Mouse (Mus musculus): ENCODE measurements at regions not wholly inside any gene's neighbourhood (a gene's known extent, or its start where the extent isn't known, plus 50 kb on each side); places are given as distances from the start of the nearest gene placed in this dataset.

DNA sequence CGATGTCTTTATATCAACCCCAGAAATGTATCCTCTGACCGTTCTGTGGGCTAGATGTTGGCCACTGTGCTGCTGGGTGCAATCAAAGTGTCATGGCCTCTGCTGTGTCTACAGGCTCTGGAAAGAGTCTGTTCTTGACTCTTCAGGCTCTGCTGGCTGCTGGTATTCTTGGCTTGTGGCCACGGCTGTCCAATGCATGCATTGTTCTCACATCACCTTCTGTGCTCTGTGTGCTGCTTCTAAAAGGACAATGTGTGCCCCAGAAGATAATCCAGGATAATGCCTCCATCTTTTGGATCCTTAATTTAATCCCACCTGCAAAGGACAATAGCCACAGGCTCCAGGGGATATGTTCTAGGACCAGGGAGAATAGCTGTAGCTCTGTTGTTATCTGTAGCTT, 77.5 kb upstream of the Dapl1 start:
- ChIA-PET POLR2A (interaction anchor here in 3 of 4 experiments (0.7 to 1.6 kb wide), 10 partner anchors 9 to 176 kb away, joined by 3 to 5 read pairs (median 4); no protein-coding TSS in a partner anchor), CTCF (interaction anchor here in 1 of 4 experiments (1.0 kb wide), 1 partner anchor 742 kb away, joined by 3 read pairs; no protein-coding TSS in a partner anchor)

- ChIA-PET CTCF (interaction anchor here in 2 of 4 experiments (0.7 to 1.0 kb wide), 2 partner anchors 31 to 742 kb away, joined by 3 read pairs; no protein-coding TSS in a partner anchor), POLR2A (interaction anchor here in 3 of 4 experiments (0.6 to 1.6 kb wide), 14 partner anchors 8 to 482 kb away, joined by 3 to 9 read pairs (median 3); partner anchors contain the start of genes Ccdc148 (in 1 of the 3) and Pkp4 (in 1 of the 3))
Measured at GRCm38 (mm10) chr2:59407512-59407988, 76.9 kb upstream of the Dapl1 start.

DNA sequence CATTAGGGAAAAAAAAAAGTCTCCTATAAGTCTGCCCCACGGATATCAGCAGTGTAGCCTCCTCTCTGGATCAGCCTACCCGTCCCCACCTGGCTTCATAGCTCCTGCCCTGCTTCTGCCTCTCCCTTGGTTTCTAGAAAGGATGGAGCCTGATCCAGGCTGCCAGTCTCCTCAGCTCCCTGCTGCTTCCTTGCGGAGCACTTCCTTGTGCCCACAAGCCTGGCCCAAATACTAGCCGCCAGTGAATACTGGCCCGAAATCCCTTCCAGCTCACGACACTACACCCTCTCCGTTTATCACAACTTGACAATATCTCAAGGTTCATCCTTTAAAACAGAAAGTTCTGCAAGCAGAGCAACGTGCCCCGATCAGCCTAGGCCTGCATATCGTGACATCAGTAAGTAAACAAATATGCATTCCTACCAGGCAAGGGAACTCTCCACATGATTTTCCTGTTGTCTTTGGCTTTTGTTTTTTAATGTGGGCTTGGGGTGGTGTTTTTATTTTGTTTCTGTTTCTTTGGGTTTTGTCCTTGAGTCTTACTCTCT, 76.3 kb upstream of the Dapl1 start:
- CTCF ChIA-PET: interaction anchor here in 3 of 4 experiments (0.7 to 1.0 kb wide), 3 partner anchors 13 to 743 kb away, joined by 3 read pairs; no protein-coding TSS in a partner anchor
- POLR2A ChIA-PET: interaction anchor here in 3 of 4 experiments (0.9 to 1.6 kb wide), 14 partner anchors 8 to 248 kb away, joined by 3 to 9 read pairs (median 3); partner anchors contain the start of genes Ccdc148 (in 1 of the 3) and Pkp4 (in 1 of the 3)

- CTCF ChIA-PET: no interaction called here
- POLR2A ChIA-PET: interaction anchor here in 1 of 4 experiments (0.6 kb wide), 2 partner anchors 10 to 55 kb away, joined by 3 read pairs; no protein-coding TSS in a partner anchor
Measured at GRCm38 (mm10) chr2:59414612-59415011, 69.8 kb upstream of the Dapl1 start.

DNA sequence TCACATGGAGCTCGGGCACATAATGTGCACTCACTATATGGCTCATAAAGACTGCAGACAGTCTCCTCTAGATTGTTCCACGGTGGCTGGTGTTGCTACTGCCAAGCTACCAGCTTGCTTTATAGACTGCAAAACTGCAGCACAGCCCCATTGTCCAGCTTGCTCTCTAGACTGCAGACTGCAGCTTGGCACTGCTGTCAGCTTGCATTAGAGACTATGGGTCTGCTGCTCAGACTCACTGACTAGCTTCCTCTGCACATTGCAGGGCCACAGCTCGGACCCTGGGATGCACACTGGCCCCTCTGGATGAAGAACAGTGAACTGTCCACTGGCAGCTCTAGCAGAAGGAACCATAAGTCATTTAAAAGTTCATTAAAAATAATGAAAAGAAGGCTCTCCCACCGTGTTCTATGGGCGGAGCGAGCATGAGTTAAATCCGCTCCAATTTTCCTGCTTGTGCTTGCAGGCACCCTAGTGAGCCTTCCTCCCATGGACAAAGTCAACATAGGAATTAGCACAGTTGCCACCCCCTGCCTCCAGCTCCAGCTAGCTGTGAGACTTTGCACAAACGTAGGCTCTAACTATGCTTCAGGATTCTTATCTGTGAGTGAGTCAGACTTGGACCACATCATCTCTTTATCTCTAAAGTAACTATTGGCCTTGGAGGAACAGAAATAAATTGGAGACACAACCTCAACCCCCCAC, 67.8 kb upstream of the Dapl1 start:
- POLR2A ChIA-PET: interaction anchor here (0.6 to 1.1 kb wide), 5 partner anchors 9 to 647 kb away, joined by 3 read pairs; no protein-coding TSS in a partner anchor
- CTCF ChIA-PET: no interaction called here

DNA sequence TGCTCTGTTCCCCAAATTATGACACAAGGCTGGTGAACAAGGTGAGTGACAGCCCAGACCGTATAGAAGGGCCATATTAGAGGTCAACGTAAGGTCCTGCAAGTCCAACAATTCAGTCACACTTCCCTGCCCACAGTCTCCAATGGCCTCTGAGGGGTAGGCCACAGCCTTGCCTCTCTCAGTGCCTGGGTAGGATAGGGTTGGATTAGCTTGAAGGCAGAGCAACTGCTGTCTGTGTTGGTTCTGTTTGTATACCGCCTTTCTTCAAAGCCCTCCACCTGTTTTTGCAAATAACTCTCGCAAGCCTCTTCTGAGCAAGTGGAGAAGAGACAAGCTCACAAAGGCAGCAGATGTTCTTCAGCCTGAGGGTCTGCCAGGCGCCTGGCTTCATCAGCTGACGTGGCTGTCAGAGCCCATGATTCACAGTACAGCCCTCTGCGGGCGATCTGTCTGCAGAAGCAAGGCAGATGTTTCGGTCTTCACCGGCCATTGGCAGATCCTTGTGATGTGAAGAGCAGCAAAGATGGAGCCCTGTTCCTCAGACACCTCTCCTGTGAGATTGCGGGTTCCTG, 67.0 kb upstream of the Dapl1 start:
- ChIA-PET POLR2A (interaction anchor here in 1 of 4 experiments (0.6 kb wide), 1 partner anchor 143 kb away, joined by 3 read pairs; no protein-coding TSS in a partner anchor), CTCF (interaction anchor here in 1 of 4 experiments (0.6 kb wide), 2 partner anchors 13 to 40 kb away, joined by 5 to 6 read pairs; no protein-coding TSS in a partner anchor)

- CTCF ChIA-PET: interaction anchor here in 1 of 4 experiments (0.6 to 0.7 kb wide), 2 partner anchors 20 to 52 kb away, joined by 3 read pairs; no protein-coding TSS in a partner anchor
- POLR2A ChIA-PET: interaction anchor here in 3 of 4 experiments (0.5 to 1.2 kb wide), 4 partner anchors 17 to 233 kb away, joined by 3 read pairs; no protein-coding TSS in a partner anchor
Measured at GRCm38 (mm10) chr2:59420496-59420895, 64.0 kb upstream of the Dapl1 start.

DNA sequence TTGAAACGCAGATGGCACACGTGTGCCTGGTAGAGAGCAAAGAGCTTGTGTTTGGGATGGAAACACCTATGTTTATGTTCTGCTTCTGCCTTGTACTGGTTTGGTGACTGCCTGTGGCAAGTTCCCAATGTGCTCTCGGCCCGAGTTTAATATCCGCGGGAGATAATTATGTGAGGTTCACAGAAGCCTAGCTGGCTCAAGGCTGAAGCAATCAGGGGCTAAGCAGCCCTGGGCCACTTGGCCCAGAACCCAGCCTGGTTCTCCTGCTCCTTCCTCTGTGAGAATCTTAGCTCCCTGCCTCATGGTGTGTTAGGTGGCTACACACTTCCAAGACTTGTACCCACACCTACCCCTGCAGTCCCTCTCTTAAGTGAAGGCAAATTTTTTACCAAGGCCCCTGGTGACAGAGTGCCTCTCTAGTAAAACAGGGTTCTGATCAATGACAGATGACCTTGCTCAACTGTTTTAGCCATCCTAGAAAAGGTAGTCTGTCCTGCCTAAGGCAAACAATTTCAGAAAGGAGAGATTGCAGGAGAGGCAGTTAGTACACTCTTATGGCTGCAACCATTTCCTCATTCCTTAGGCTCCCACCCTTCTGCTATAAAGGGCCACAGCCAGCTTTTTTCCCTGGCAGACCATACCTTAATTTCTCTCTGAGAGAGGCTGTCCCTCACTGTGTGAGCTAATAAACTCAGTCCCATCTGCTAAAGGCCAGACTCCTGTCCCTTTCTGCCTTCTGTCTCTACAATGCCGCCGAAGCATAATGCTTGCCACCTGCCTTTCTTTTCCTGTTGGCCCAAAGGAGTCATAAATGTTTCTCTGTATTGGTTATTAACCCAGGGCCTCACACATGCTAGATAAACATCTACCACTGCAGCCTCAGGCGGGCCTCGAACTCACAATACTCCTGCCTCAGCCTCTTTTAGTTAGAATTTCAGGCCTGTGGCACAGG, 61.9 kb upstream of the Dapl1 start:
- CTCF ChIA-PET: no interaction called here
- POLR2A ChIA-PET: interaction anchor here in 2 of 4 experiments (1.0 to 1.5 kb wide), 5 partner anchors 11 to 39 kb away, joined by 3 to 4 read pairs (median 3); no protein-coding TSS in a partner anchor

- POLR2A ChIA-PET: interaction anchor here in 3 of 4 experiments (0.6 to 1.6 kb wide), 6 partner anchors 10 to 71 kb away, joined by 3 to 6 read pairs (median 4); no protein-coding TSS in a partner anchor
- CTCF ChIA-PET: interaction anchor here in 3 of 4 experiments (0.5 to 1.0 kb wide), 3 partner anchors 12 to 679 kb away, joined by 4 to 7 read pairs (median 4); no protein-coding TSS in a partner anchor
Measured at GRCm38 (mm10) chr2:59424205-59424604, 60.2 kb upstream of the Dapl1 start.

DNA sequence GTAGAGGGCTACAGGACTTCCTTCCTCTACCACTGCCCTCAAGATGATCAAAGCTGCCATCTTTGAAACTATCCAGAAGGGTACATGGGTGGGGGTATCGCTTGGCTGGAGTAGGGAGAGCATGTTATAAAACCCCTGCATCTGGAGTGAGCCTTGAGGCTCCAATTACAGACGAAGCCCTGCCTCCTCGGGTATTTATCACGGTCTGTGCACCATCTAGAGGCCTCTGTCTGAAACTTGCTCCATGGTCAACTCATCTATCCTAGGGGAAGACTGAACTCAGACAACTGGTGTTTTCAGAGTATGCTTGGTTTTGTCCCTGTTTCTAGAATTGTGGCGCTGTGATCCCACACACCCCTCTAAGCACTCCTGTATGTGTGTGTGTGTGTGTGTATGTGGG, 59.7 kb upstream of the Dapl1 start:
- POLR2A ChIA-PET: interaction anchor here in 3 of 4 experiments (0.6 to 1.6 kb wide), 8 partner anchors 10 to 71 kb away, joined by 3 to 6 read pairs (median 4); no protein-coding TSS in a partner anchor
- CTCF ChIA-PET: interaction anchor here in 3 of 4 experiments (0.6 to 1.3 kb wide), 9 partner anchors 13 to 744 kb away, joined by 3 to 7 read pairs (median 4); no protein-coding TSS in a partner anchor

DNA sequence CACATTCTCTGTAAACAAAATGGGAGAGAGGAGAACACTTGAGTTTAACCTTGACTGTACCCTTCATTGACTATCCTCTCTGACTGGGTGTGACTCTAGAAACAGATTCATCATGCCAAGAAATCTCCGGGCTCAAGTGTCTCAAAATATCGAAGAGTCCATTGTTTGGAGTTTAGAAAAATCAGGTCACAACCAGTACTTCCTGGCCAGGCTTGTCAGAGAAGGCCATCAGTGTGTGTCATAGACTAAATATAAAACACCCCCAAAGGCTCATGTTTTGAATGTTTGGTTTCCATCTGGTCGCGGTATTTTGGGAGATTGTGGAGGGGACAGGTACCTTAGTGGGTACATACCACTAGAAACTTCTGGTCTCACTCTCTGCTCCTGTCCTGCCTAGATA, 58.6 kb upstream of the Dapl1 start:
- ChIA-PET CTCF (interaction anchor here in 3 of 4 experiments (0.6 to 1.3 kb wide), 3 partner anchors 13 to 560 kb away, joined by 3 to 7 read pairs (median 5); no protein-coding TSS in a partner anchor), POLR2A (interaction anchor here in 1 of 4 experiments (1.2 kb wide), 1 partner anchor 68 kb away, joined by 4 read pairs; no protein-coding TSS in a partner anchor)

- ChIA-PET POLR2A (interaction anchor here in 1 of 4 experiments (0.6 kb wide), 1 partner anchor 56 kb away, joined by 4 read pairs; no protein-coding TSS in a partner anchor), CTCF (no interaction called here)
Measured at GRCm38 (mm10) chr2:59431466-59431865, 53.0 kb upstream of the Dapl1 start.

- CTCF ChIA-PET: no interaction called here
- POLR2A ChIA-PET: no interaction called here
Measured at GRCm38 (mm10) chr2:59431867-59432266, 52.6 kb upstream of the Dapl1 start.
